Comparison of ENCODE assay signal across 8 mouse cellular contexts in genomic region chr14:103842896-103843295, GRCm38 (mm10). TPM values are rescaled to one million over a fixed set of nuclear protein-coding genes. Genes with fewer than 3 reads are reported as not detected.
DNase-seq lines count a peak whose midpoint lies in the region; ATAC-seq and TF ChIP-seq lines count a peak whose summit lies in the region.

No protein-coding gene starts in this region.

- H3K27ac ChIP-seq in layer of hippocampus, adult 2 months = peak overlapping the region; percentile 72; the same call in 1 of the 2 replicates
- no peak overlapping the region for H3K27ac ChIP-seq in embryonic facial prominence, embryonic 12.5 days
- peak overlapping the region; percentile 60 for H3K27ac ChIP-seq in hindbrain, embryonic 15.5 days (replicated peaks)
- no peak overlapping the region for H3K27ac ChIP-seq in liver, postnatal 0 days (ENCODE audit: low read depth)

- H3K4me3 ChIP-seq in layer of hippocampus, adult 2 months = peak overlapping the region; percentile 59
- H3K4me3 ChIP-seq in embryonic facial prominence, embryonic 12.5 days = peak overlapping the region; percentile 40
- peak overlapping the region; percentile 47 for H3K4me3 ChIP-seq in hindbrain, embryonic 15.5 days
- H3K4me3 ChIP-seq in liver, postnatal 0 days (ENCODE audit: low read depth, low read length) = peak overlapping the region; percentile 42

- H3K4me2 ChIP-seq in embryonic facial prominence, embryonic 12.5 days (replicated peaks) = peak overlapping the region; percentile 70
- H3K4me2 ChIP-seq in hindbrain, embryonic 15.5 days = peak overlapping the region; percentile 93
- H3K4me2 ChIP-seq in liver, postnatal 0 days (ENCODE audit: low read depth, low read length) = peak overlapping the region; percentile 63

- 0 out of 2 replicates have a peak, but pooled peaks cover 2% of the 10 kb centered on the region for H3K4me1 ChIP-seq in embryonic facial prominence, embryonic 12.5 days
- H3K4me1 ChIP-seq in hindbrain, embryonic 15.5 days (replicated peaks) = peaks cover 10% of the 10 kb centered on the region
- H3K4me1 ChIP-seq in liver, postnatal 0 days (ENCODE audit: insufficient read depth) = no peaks in the 10 kb centered on the region

- H3K27me3 ChIP-seq in embryonic facial prominence, embryonic 12.5 days = peaks cover 21% of the 10 kb centered on the region
- H3K27me3 ChIP-seq in hindbrain, embryonic 15.5 days = no peaks in the 10 kb centered on the region; the same call in 1 of the 2 replicates
- H3K27me3 ChIP-seq in liver, postnatal 0 days (ENCODE audit: insufficient read depth, low read length) = peaks cover 12% of the 10 kb centered on the region

- no peak for TF ChIP-seq EP300 in liver, postnatal 0 days (IDR thresholded peaks at IDR 0.05; ENCODE audit: low read depth)

- no peaks in the 10 kb centered on the region for H3K9me3 ChIP-seq in embryonic facial prominence, embryonic 12.5 days
- H3K9me3 ChIP-seq in hindbrain, embryonic 15.5 days = no peaks in the 10 kb centered on the region
- no peaks in the 10 kb centered on the region for H3K9me3 ChIP-seq in liver, postnatal 0 days (ENCODE audit: low read length)

- TF ChIP-seq CTCF in layer of hippocampus, adult 2 months (conservative IDR thresholded peaks at IDR 0.05) = no peak
- TF ChIP-seq CTCF in liver, postnatal 0 days (IDR thresholded peaks at IDR 0.05; ENCODE audit: low read depth) = no peak

- H3K9ac ChIP-seq in embryonic facial prominence, embryonic 12.5 days = peak overlapping the region; percentile 39; the same call in 1 of the 2 replicates
- H3K9ac ChIP-seq in hindbrain, embryonic 15.5 days = peak overlapping the region; percentile 34
- peak overlapping the region; percentile 38; the same call in 1 of the 2 replicates for H3K9ac ChIP-seq in liver, postnatal 0 days (replicated peaks)

- H3K36me3 ChIP-seq in embryonic facial prominence, embryonic 12.5 days = no peaks in the 10 kb centered on the region
- no peaks in the 10 kb centered on the region for H3K36me3 ChIP-seq in hindbrain, embryonic 15.5 days
- no peaks in the 10 kb centered on the region for H3K36me3 ChIP-seq in liver, postnatal 0 days (replicated peaks; ENCODE audit: insufficient read depth, low read length)

- 7% methylated on average over 16 of the region's 16 CpGs for WGBS in embryonic facial prominence, embryonic 12.5 days
- 6% methylated on average over 16 of the region's 16 CpGs for WGBS in hindbrain, embryonic 15.5 days
- WGBS in liver, postnatal 0 days (ENCODE audit: insufficient replicate concordance) = 13% methylated on average over 16 of the region's 16 CpGs

- no peak for DNase-seq in layer of hippocampus, adult 2 months (ENCODE audit: low spot score in 2 of 2)
- no peak for DNase-seq in layer of hippocampus, adult 9-11 months
- no peak for DNase-seq in liver, postnatal 0 days
- no peak for DNase-seq in yolk sac, embryonic 10.5 days (ENCODE audit: low spot score)
- no peak for DNase-seq in spleen, postnatal 36 days (ENCODE audit: low spot score in 2 of 2)
- no peak for DNase-seq in spleen, adult 18-20 months

- ATAC-seq in embryonic facial prominence, embryonic 12.5 days (ENCODE audit: insufficient number of reproducible peaks, insufficient read depth, low FRiP score, low TSS enrichment) = no peak
- ATAC-seq in hindbrain, embryonic 15.5 days (ENCODE audit: low FRiP score, low read depth) = peak; percentile 31
- no peak for ATAC-seq in liver, postnatal 0 days

RNA-seq across cellular contexts. Expression of gene Ednrb, which starts 1.3 kb away (rescaled TPM):
- total RNA-seq in layer of hippocampus, adult 2 months (2021) = 10 to 100 TPM; 35.4 to 39.0 TPM
- polyA plus RNA-seq in embryonic facial prominence, embryonic 12.5 days (2016; fragmentation: Nextera tagmentation; extraction: Ambion mirVana) = 35.2 and 35.6 TPM in 2 replicates
- 127 and 131 TPM in 2 replicates for polyA plus RNA-seq in hindbrain, embryonic 15.5 days (2015; fragmentation: Nextera tagmentation; extraction: Ambion mirVana)
- polyA plus RNA-seq in liver, postnatal 0 days (2015; fragmentation: Nextera tagmentation; extraction: Ambion mirVana) = 7.9 and 10.0 TPM in 2 replicates

Comparison
In these comparisons a context has a peak if more than half of its experiments do, and no peak if none do; other contexts are left out.
1. H3K27ac ChIP-seq: peak in layer of hippocampus, adult 2 months (single experiment) and hindbrain, embryonic 15.5 days (single experiment); none in embryonic facial prominence, embryonic 12.5 days (single experiment) and liver, postnatal 0 days (single experiment).
2. Peak in every context shown above with its lines, with median percentiles within 50 percentile points of each other: H3K4me3 ChIP-seq, H3K4me2 ChIP-seq and H3K9ac ChIP-seq.